In the genomic region with DNA sequence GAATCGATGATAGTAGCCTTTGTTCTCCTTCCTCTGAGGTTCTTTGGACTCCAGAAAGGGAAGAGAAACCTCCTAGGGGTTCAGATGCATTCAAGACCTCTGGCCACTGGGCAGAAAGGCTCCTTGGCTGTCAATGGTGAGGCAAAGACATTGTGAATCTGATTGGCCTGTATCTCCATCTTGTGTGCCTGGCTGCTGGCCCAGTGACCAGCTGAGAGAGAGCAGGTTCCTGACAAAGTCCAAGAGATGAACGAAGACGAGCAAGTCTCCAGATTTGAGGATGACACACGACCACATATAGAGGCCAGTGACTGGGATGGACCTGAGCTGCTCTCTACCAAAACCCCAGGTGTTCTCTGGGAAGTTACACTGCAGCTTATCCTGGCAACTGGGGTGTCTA, we compare ENCODE assay signal across 21 mouse cellular contexts.
"Had no signal": no experiment of that assay in that cellular context is flagged by ENCODE, and none has a peak within 500 bp of the region (broad histone marks: within the 10 kb centered on the region; RNA-seq: fewer than 3 reads in every experiment).

No protein-coding gene starts in this region.

- H3K9ac ChIP-seq: kidney, embryonic 15.5 days; limb, embryonic 13.5 days; liver, embryonic 12.5 days; liver, embryonic 15.5 days; lung, embryonic 15.5 days; midbrain, embryonic 13.5 days; neural tube, embryonic 13.5 days; stomach, embryonic 15.5 days had no signal

- H3K4me1 ChIP-seq: liver, embryonic 12.5 days; liver, embryonic 15.5 days; stomach, embryonic 15.5 days had no signal

- DNase-seq: kidney, postnatal 10 days; layer of hippocampus, postnatal 36 days; liver; lung, postnatal 10 days; retina, postnatal 1 day; right cerebral cortex, postnatal 25 days; spleen, adult 18-20 months; thymus, postnatal 36 days had no signal

- H3K9me3 ChIP-seq: kidney, embryonic 15.5 days; limb, embryonic 10.5 days; limb, embryonic 13.5 days; liver, embryonic 12.5 days; liver, embryonic 15.5 days; lung, embryonic 15.5 days; megakaryocyte, embryonic 14.5 days; midbrain, embryonic 10.5 days; midbrain, embryonic 13.5 days; neural tube, embryonic 13.5 days; stomach, embryonic 15.5 days had no signal

- H3K27ac ChIP-seq: kidney, embryonic 15.5 days; left cerebral cortex, adult 2 months; limb, embryonic 13.5 days; liver, embryonic 12.5 days; liver, embryonic 15.5 days; lung, embryonic 15.5 days; midbrain, embryonic 13.5 days; neural tube, embryonic 13.5 days; stomach, embryonic 15.5 days had no signal

- H3K36me3 ChIP-seq: kidney, embryonic 15.5 days; limb, embryonic 10.5 days; limb, embryonic 13.5 days; liver, embryonic 12.5 days; liver, embryonic 15.5 days; lung, embryonic 15.5 days; midbrain, embryonic 10.5 days; midbrain, embryonic 13.5 days; neural tube, embryonic 13.5 days; stomach, embryonic 15.5 days had no signal

- H3K27me3 ChIP-seq: kidney, embryonic 15.5 days; limb, embryonic 13.5 days; liver, embryonic 15.5 days; lung, embryonic 15.5 days; midbrain, embryonic 13.5 days; neural tube, embryonic 13.5 days; stomach, embryonic 15.5 days had no signal

- H3K4me2 ChIP-seq: kidney, embryonic 15.5 days; limb, embryonic 13.5 days; liver, embryonic 12.5 days; liver, embryonic 15.5 days; lung, embryonic 15.5 days; midbrain, embryonic 13.5 days; neural tube, embryonic 13.5 days; stomach, embryonic 15.5 days had no signal

- ATAC-seq: liver, embryonic 12.5 days; midbrain, embryonic 13.5 days had no signal

- H3K4me3 ChIP-seq: kidney, embryonic 15.5 days; left cerebral cortex, adult 2 months; limb, embryonic 10.5 days; limb, embryonic 13.5 days; liver, embryonic 12.5 days; liver, embryonic 15.5 days; lung, embryonic 15.5 days; megakaryocyte, embryonic 14.5 days; midbrain, embryonic 10.5 days; midbrain, embryonic 13.5 days; myocyte; neural tube, embryonic 13.5 days; stomach, embryonic 15.5 days had no signal
